Mouse (Mus musculus) heart, adult 2 months (tissue): ENCODE data around the gene Dcaf8.

Experiments
- CTCF ChIP-seq: fragments of 200-600 bp; IDR thresholded peaks from 2 replicates; pipeline ENCODE4 v1.8.1; 2022; ENCODE audit warnings: antibody characterized with exemption, mild to moderate bottlenecking, moderate library complexity
- EP300 ChIP-seq: fragments of 200-500 bp; IDR thresholded peaks from 2 replicates; pipeline ENCODE4 v1.6.1; 2011; ENCODE audit warnings: low read depth, low read length, control low read depth; ENCODE audit not compliant: insufficient read depth
- POLR2A ChIP-seq: fragments of 200-500 bp; IDR thresholded peaks from 2 replicates; pipeline ENCODE4 v1.6.1; 2011; ENCODE audit warnings: mild to moderate bottlenecking, low read depth, low read length, control low read depth; ENCODE audit not compliant: insufficient read depth

DNA sequence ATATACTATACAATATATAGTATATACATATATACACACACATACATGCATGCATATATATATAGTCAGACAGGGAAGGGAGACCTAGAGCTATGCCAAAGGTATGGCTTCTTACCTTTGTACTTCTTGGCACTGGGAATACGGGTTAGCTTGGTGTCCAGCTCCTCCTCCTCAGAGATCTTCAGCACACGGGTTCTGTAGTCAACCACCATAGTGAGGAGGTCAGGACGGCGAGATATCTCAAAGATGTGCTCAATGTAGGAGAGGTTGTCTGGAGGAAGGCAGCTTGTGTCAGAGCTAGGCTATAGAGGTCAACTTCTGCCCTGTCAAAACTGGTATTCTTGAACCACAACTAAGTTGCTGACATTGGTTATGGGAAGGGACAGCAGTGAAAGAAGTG lies 51.1 kb downstream of the Dcaf8 start:
- TF ChIP-seq EP300 (no peak), CTCF (no peak), POLR2A (no peak)
